Mouse (Mus musculus): ENCODE measurements around the gene Mtmr14. TPM values are rescaled to one million over a fixed set of nuclear protein-coding genes. Genes with fewer than 3 reads are reported as not detected.
A peak's percentile ranks its signal among the peaks of the same experiment; 100 is the strongest.

Mtmr14 gene
- 28.6 and 29.8 TPM in 2 replicates for polyA plus RNA-seq (2012; rRNA removed)

- H3K27me3 ChIP-seq (ENCODE audit: control insufficient read depth, insufficient read depth, low read length): no peaks in the 10 kb centered on the region
- TF ChIP-seq POLR2A (IDR thresholded peaks at IDR 0.05; ENCODE audit: control insufficient read depth, low read depth, low read length) (peak; percentile 38; the same call in 1 of the 2 replicates), CTCF (IDR thresholded peaks at IDR 0.05; ENCODE audit: control insufficient read depth, insufficient read depth, insufficient replicate concordance, low read depth, low read length) (no peak)
- no peaks in the 10 kb centered on the region for H3K36me3 ChIP-seq (ENCODE audit: control insufficient read depth, insufficient read depth, low read length)
- H3K27ac ChIP-seq (ENCODE audit: control insufficient read depth, insufficient read depth, low read depth, low read length): peak within 1 kb of the TSS; percentile 79
- H3K4me1 ChIP-seq (ENCODE audit: control insufficient read depth, insufficient read depth, low read length): peaks cover 6% of the 10 kb centered on the region
- peak within 1 kb of the TSS; percentile 99 for H3K4me3 ChIP-seq (ENCODE audit: control insufficient read depth, low read depth, low read length)
These were observed at the start of gene Mtmr14 for GRCm38 (mm10) chr6:113237542-113238270. Mtmr14 (plus strand) TSS chr6:113237843.

DNA sequence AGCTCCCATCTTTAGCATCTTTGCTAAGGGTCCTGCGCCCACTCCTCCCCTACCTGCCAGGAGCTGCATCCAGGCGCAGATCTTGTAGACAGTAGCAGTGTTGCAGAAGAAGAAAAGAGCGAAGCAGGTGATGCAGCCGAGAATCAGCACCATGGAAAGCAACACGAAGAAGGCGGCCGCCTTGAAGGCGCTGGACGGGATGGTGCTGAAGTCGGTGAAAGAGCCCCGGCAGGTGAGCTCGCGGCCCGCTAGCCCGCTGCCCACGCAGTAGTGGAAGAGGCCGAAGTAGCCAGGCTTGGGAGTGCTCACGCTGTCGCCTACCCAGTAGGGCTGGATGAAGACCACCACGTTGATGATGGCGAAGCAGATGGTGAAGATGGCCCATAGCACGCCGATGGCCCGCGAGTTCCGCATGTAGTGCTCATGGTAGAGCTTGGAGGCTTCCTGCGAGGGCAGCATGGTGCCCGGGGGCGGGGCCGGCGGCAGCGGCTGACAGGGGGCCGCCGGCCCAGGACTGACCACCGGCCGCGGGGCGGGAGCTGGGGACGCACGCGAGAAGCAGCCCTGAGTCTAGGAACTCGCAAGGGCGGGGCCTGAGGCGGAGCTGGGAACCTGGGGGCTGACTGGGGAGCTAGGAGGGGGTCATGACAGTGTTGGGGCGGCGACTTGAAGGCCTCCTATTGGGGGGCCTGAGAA is 43.7 kb upstream of the Mtmr14 start:
- Histone ChIP-seq H3K4me1 (ENCODE audit: control insufficient read depth, insufficient read depth, low read length) (peaks cover 12% of the 10 kb centered on the region), H3K27ac (ENCODE audit: control insufficient read depth, insufficient read depth, low read depth, low read length) (no peak overlapping the region), H3K27me3 (ENCODE audit: control insufficient read depth, insufficient read depth, low read length) (no peaks in the 10 kb centered on the region; the same call in 1 of the 2 replicates), H3K36me3 (ENCODE audit: control insufficient read depth, insufficient read depth, low read length) (no peaks in the 10 kb centered on the region), H3K4me3 (ENCODE audit: control insufficient read depth, low read depth, low read length) (peak overlapping the region; percentile 39)
- TF ChIP-seq POLR2A (IDR thresholded peaks at IDR 0.05; ENCODE audit: control insufficient read depth, low read depth, low read length): no peak
- no peak for TF ChIP-seq CTCF (IDR thresholded peaks at IDR 0.05; ENCODE audit: control insufficient read depth, insufficient read depth, insufficient replicate concordance, low read depth, low read length)

DNA sequence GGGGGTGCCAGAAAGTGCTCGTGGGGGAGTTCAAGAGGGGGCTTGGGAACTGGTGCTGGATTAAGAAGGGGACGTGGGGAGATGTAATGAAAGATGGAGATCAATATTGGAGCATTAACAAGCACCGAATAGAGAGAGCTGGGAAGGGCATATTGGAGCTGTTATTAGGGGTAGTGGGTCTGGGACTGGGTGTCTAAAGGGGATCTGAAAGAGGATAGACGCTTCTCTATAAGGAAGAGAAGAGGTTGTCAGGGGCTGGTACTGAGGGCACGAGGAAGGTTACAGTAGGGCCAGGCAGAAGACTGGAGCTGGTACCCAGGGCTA is 43.2 kb upstream of the Mtmr14 start:
- Histone ChIP-seq H3K36me3 (ENCODE audit: control insufficient read depth, insufficient read depth, low read length) (no peaks in the 10 kb centered on the region), H3K4me3 (ENCODE audit: control insufficient read depth, low read depth, low read length) (no peak overlapping the region; the same call in 1 of the 2 replicates), H3K27ac (ENCODE audit: control insufficient read depth, insufficient read depth, low read depth, low read length) (no peak overlapping the region), H3K4me1 (ENCODE audit: control insufficient read depth, insufficient read depth, low read length) (peaks cover 12% of the 10 kb centered on the region), H3K27me3 (ENCODE audit: control insufficient read depth, insufficient read depth, low read length) (no peaks in the 10 kb centered on the region; the same call in 1 of the 2 replicates)
- TF ChIP-seq POLR2A (IDR thresholded peaks at IDR 0.05; ENCODE audit: control insufficient read depth, low read depth, low read length) (no peak), CTCF (IDR thresholded peaks at IDR 0.05; ENCODE audit: control insufficient read depth, insufficient read depth, insufficient replicate concordance, low read depth, low read length) (no peak)

DNA sequence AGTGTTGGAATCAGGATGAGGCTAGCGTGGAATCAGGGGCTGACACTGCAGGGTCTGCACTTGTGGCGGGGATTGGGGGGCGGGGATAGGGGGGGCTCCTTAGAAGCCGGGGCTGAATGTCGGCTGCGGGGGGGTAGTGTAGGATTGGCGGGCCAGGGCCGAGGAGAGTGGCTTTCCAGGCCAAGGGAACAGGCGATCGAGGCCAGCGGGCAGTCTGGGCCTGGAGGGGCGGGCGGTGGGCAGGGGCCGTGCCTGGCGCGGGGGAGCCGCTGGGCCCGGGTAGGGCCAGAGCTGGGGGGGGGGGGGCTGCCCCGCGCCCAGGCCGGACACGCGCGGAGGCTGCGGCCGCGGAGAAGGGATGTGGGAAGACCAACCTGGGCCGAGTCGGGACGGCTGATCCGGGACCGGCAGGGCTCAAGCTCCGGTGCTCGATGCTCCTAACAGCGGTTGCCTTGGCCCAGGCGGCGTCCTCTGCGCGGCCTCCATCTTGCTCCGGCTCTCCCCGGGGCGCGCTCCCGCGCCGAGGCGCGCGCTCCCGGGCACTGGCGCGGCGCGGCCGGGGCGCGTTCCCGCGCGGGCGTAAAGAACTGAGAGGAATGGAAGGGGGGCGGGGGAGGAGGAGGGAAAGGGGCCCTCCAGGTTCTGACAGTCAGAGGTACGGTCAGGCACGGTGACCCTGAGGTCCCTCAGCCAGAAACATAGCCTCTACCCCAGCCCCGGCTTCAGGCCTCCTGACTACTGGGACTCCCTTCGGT is 42.6 kb upstream of the Mtmr14 start, which contains the start of gene Lhfpl4:
TSS of gene Lhfpl4 (minus strand) at position 544 of the 755 bp plus-strand sequence.
- H3K4me1 ChIP-seq (ENCODE audit: control insufficient read depth, insufficient read depth, low read length): peaks cover 12% of the 10 kb centered on the region
- no peaks in the 10 kb centered on the region; the same call in 1 of the 2 replicates for H3K27me3 ChIP-seq (ENCODE audit: control insufficient read depth, insufficient read depth, low read length)
- no peaks in the 10 kb centered on the region for H3K36me3 ChIP-seq (ENCODE audit: control insufficient read depth, insufficient read depth, low read length)
- TF ChIP-seq POLR2A (IDR thresholded peaks at IDR 0.05; ENCODE audit: control insufficient read depth, low read depth, low read length): no peak
- no peak for TF ChIP-seq CTCF (IDR thresholded peaks at IDR 0.05; ENCODE audit: control insufficient read depth, insufficient read depth, insufficient replicate concordance, low read depth, low read length)
- no peak within 1 kb of the TSS for H3K27ac ChIP-seq (ENCODE audit: control insufficient read depth, insufficient read depth, low read depth, low read length)
- peak within 1 kb of the TSS; percentile 80 for H3K4me3 ChIP-seq (ENCODE audit: control insufficient read depth, low read depth, low read length)

- no peaks in the 10 kb centered on the region; the same call in 1 of the 2 replicates for H3K27me3 ChIP-seq (ENCODE audit: control insufficient read depth, insufficient read depth, low read length)
- peaks cover 12% of the 10 kb centered on the region for H3K4me1 ChIP-seq (ENCODE audit: control insufficient read depth, insufficient read depth, low read length)
- H3K36me3 ChIP-seq (ENCODE audit: control insufficient read depth, insufficient read depth, low read length): no peaks in the 10 kb centered on the region
- TF ChIP-seq CTCF (IDR thresholded peaks at IDR 0.05; ENCODE audit: control insufficient read depth, insufficient read depth, insufficient replicate concordance, low read depth, low read length): no peak
- no peak for TF ChIP-seq POLR2A (IDR thresholded peaks at IDR 0.05; ENCODE audit: control insufficient read depth, low read depth, low read length)
- peak overlapping the region; percentile 80; the same call in 1 of the 2 replicates for H3K4me3 ChIP-seq (ENCODE audit: control insufficient read depth, low read depth, low read length)
- H3K27ac ChIP-seq (ENCODE audit: control insufficient read depth, insufficient read depth, low read depth, low read length): no peak overlapping the region
These were observed 42.0 kb upstream of the Mtmr14 start for GRCm38 (mm10) chr6:113195596-113195992.

GRCm38 (mm10) chr6:113216280-113216679 is 21.4 kb upstream of the Mtmr14 start:
- TF ChIP-seq CTCF (IDR thresholded peaks at IDR 0.05; ENCODE audit: control insufficient read depth, insufficient read depth, insufficient replicate concordance, low read depth, low read length) (peak; percentile 45; the same call in 1 of the 2 replicates), POLR2A (IDR thresholded peaks at IDR 0.05; ENCODE audit: control insufficient read depth, low read depth, low read length) (no peak)
- Histone ChIP-seq H3K27ac (ENCODE audit: control insufficient read depth, insufficient read depth, low read depth, low read length) (no peak overlapping the region), H3K36me3 (ENCODE audit: control insufficient read depth, insufficient read depth, low read length) (no peaks in the 10 kb centered on the region), H3K4me1 (ENCODE audit: control insufficient read depth, insufficient read depth, low read length) (no peaks in the 10 kb centered on the region), H3K4me3 (ENCODE audit: control insufficient read depth, low read depth, low read length) (no peak overlapping the region), H3K27me3 (ENCODE audit: control insufficient read depth, insufficient read depth, low read length) (no peaks in the 10 kb centered on the region)

DNA sequence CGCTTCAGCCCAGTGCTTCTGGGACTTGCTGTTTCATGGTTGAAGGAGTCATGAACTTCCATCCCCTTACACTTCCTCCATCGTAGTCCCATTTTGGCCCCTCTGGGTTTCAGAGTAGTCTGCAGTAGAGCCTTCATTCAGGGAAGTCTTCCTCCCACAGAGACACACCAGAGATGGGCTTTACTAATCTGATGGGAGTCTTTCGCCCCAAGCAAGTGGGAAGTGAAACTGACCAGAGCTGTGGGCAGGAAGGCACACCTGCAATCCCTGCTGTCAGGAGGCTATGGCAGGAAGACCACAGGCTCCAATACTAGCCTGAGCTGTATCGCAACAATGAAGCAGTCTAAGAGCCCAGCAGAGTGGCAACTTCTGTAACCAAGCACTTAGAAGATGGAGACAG is 11.8 kb upstream of the Mtmr14 start:
- no peaks in the 10 kb centered on the region for H3K36me3 ChIP-seq (ENCODE audit: control insufficient read depth, insufficient read depth, low read length)
- H3K27me3 ChIP-seq (ENCODE audit: control insufficient read depth, insufficient read depth, low read length): no peaks in the 10 kb centered on the region
- no peak overlapping the region for H3K27ac ChIP-seq (ENCODE audit: control insufficient read depth, insufficient read depth, low read depth, low read length)
- H3K4me1 ChIP-seq (ENCODE audit: control insufficient read depth, insufficient read depth, low read length): no peaks in the 10 kb centered on the region
- TF ChIP-seq CTCF (IDR thresholded peaks at IDR 0.05; ENCODE audit: control insufficient read depth, insufficient read depth, insufficient replicate concordance, low read depth, low read length) (no peak), POLR2A (IDR thresholded peaks at IDR 0.05; ENCODE audit: control insufficient read depth, low read depth, low read length) (no peak)
- H3K4me3 ChIP-seq (ENCODE audit: control insufficient read depth, low read depth, low read length): no peak overlapping the region
